Mouse (Mus musculus) macrophage (primary cell): Measurements from ENCODE around the gene Lsm7. TPM values are rescaled to one million over a fixed set of nuclear protein-coding genes. Genes with fewer than 3 reads are reported as not detected.
"Not testable (repeated sequence)": the region's sequence is repeated elsewhere in the genome, so short reads cannot be mapped to it uniquely, and the experiment has no call there.

ENCODE experiments used
- H3K27ac ChIP-seq: fragments of 350-480 bp; formaldehyde crosslinking; 2 replicates; pipeline ENCODE4 v1.9.0; 2021
- H3K36me3 ChIP-seq: fragments of 350-480 bp; formaldehyde crosslinking; 2 replicates; pipeline ENCODE4 v1.9.0; 2021; ENCODE audit errors: inconsistent target
- H3K4me3 ChIP-seq: fragments of 350-480 bp; formaldehyde crosslinking; 2 replicates; pipeline ENCODE4 v1.9.0; 2021; ENCODE audit errors: inconsistent target
- H3K79me2 ChIP-seq: fragments of 350-480 bp; formaldehyde crosslinking; 2 replicates; pipeline ENCODE4 v1.9.0; 2021; ENCODE audit errors: inconsistent target
- WGBS: methylation state at CpG from one replicate; pipeline ENCODE4 v1.1.7; 2026; ENCODE audit warnings: inconsistent platforms; ENCODE audit not compliant: missing documents; 5-methylcytosine and 5-hydroxymethylcytosine counted together
- polyA plus RNA-seq: library from polyadenylated mRNA; stranded (reverse); fragments of 250-400 nt; gene quantifications from 3 replicates; pipeline ENCODE4 v1.2.4, GENCODE M21; 2018; ENCODE audit warnings: inconsistent platforms

The Lsm7 gene
- polyA plus RNA-seq, 1 experiment from 2014 or later: 32.4 TPM

GRCm38 (mm10) chr10:80837827-80838226 lies 17.2 kb downstream of the Lsm7 start:
- 89% methylated on average over 2 of the region's 2 CpGs for WGBS
- Histone ChIP-seq H3K4me3 (no peak overlapping the region), H3K27ac (no peak overlapping the region), H3K36me3 (no peaks in the 10 kb centered on the region), H3K79me2 (no peaks in the 10 kb centered on the region)

GRCm38 (mm10) chr10:80836949-80837379 lies 18.0 kb downstream of the Lsm7 start:
- Histone ChIP-seq H3K4me3 (no peak overlapping the region), H3K79me2 (no peaks in the 10 kb centered on the region), H3K36me3 (no peaks in the 10 kb centered on the region), H3K27ac (no peak overlapping the region)
- WGBS: 45% methylated on average over 7 of the region's 7 CpGs

- Histone ChIP-seq H3K4me3 (no peak overlapping the region), H3K27ac (no peak overlapping the region), H3K36me3 (no peaks in the 10 kb centered on the region), H3K79me2 (no peaks in the 10 kb centered on the region)
- 75% methylated on average over 29 of the region's 30 CpGs for WGBS
Measured at GRCm38 (mm10) chr10:80835617-80836016, 19.4 kb downstream of the Lsm7 start.

DNA sequence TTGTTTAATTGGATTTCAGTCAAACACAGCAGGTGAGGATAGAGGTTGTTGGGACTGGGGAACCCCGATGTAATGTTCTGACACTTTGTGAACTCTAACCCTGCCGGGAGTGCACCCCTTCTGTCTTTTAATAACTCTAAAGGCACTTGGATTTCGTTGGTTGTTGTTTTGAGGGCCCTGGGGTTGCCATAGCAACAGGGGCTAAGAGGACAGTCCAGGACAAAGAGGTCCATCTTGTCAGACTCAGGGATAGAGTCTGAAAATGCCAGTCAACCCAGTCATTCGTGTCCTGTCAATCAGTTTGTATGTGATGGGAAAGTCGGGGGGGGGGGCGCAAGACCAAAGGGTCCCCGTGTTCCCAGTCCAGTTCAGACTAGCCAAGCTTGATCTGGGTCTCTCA lies 22.2 kb downstream of the Lsm7 start:
- H3K36me3 ChIP-seq: peaks cover 10% of the 10 kb centered on the region
- H3K4me3 ChIP-seq: no peak overlapping the region
- WGBS: 77% methylated on average over 7 of the region's 7 CpGs
- H3K27ac ChIP-seq: no peak overlapping the region
- H3K79me2 ChIP-seq: peaks cover 10% of the 10 kb centered on the region

DNA sequence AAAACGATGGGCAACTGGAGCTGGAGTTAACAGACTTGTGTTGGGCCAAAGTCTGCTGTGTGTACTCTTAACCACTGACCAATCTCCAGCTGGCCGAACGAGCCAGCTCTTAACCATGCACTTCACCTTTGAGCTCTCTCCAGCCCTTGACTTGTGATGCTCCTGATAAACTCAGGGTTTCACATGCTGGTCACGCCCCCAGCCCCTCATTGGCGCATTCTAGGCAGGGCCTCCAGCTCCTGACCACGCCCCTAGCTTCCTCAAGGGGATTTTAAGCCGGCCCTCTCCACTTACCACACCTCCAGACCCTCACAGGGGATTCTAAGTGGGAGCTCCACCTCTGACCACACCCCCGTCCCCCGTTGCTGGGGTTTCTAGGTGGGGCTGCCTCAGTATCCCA lies 23.9 kb downstream of the Lsm7 start:
- Histone ChIP-seq H3K4me3 (no peak overlapping the region), H3K36me3 (peaks cover 10% of the 10 kb centered on the region), H3K27ac (no peak overlapping the region), H3K79me2 (peaks cover 19% of the 10 kb centered on the region)
- WGBS: 27% methylated on average over 9 of the region's 9 CpGs

- peaks cover 10% of the 10 kb centered on the region for H3K36me3 ChIP-seq
- H3K27ac ChIP-seq: no peak overlapping the region
- peaks cover 19% of the 10 kb centered on the region for H3K79me2 ChIP-seq
- 27% methylated on average over 1 of the region's 1 CpGs for WGBS
- no peak overlapping the region for H3K4me3 ChIP-seq
Measured at GRCm38 (mm10) chr10:80829359-80830278, 25.4 kb downstream of the Lsm7 start.

GRCm38 (mm10) chr10:80828587-80828986 lies 26.4 kb downstream of the Lsm7 start:
- Histone ChIP-seq H3K36me3 (peaks cover 10% of the 10 kb centered on the region), H3K79me2 (peaks cover 19% of the 10 kb centered on the region)
- H3K4me3 ChIP-seq, H3K27ac ChIP-seq: not testable (repeated sequence)
- 85% methylated on average over 3 of the region's 9 CpGs for WGBS

DNA sequence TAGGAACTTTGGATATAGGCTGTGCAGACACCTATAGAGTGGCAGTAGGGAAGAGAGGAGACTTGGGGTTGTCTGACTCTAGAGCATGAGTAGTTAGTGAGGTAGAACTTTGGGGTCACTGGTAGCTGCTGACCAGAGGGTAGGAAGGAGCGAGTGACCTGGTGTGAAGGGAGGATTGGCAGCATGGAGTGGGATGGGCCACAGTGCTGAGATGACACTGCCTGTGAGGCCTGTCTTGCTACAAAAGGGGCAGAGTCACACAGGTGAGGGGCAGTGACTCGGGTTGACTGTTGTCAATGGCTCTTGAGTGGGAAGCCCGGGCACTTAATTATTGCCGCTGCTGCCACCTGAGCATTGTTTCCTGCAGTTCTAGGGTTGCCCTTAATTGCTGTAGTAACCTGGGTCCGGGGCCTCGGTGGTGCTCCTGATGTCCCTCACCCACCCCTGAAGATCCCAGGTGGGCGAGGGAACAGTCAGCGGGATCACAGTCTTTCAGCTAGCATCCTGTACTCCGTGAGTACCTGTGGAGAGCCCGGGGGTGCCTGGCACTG lies 27.1 kb downstream of the Lsm7 start:
- 45% methylated on average over 6 of the region's 10 CpGs for WGBS
- Histone ChIP-seq H3K79me2 (peaks cover 19% of the 10 kb centered on the region), H3K27ac (no peak overlapping the region), H3K4me3 (peak overlapping the region; percentile 73), H3K36me3 (peaks cover 10% of the 10 kb centered on the region)

- peak overlapping the region; percentile 73 for H3K4me3 ChIP-seq
- peak overlapping the region; percentile 4; the same call in 1 of the 2 replicates for H3K27ac ChIP-seq
- WGBS: 3% methylated on average over 24 of the region's 29 CpGs
- peaks cover 10% of the 10 kb centered on the region for H3K36me3 ChIP-seq
- peaks cover 19% of the 10 kb centered on the region for H3K79me2 ChIP-seq
Measured at GRCm38 (mm10) chr10:80827063-80827869, 27.7 kb downstream of the Lsm7 start.

DNA sequence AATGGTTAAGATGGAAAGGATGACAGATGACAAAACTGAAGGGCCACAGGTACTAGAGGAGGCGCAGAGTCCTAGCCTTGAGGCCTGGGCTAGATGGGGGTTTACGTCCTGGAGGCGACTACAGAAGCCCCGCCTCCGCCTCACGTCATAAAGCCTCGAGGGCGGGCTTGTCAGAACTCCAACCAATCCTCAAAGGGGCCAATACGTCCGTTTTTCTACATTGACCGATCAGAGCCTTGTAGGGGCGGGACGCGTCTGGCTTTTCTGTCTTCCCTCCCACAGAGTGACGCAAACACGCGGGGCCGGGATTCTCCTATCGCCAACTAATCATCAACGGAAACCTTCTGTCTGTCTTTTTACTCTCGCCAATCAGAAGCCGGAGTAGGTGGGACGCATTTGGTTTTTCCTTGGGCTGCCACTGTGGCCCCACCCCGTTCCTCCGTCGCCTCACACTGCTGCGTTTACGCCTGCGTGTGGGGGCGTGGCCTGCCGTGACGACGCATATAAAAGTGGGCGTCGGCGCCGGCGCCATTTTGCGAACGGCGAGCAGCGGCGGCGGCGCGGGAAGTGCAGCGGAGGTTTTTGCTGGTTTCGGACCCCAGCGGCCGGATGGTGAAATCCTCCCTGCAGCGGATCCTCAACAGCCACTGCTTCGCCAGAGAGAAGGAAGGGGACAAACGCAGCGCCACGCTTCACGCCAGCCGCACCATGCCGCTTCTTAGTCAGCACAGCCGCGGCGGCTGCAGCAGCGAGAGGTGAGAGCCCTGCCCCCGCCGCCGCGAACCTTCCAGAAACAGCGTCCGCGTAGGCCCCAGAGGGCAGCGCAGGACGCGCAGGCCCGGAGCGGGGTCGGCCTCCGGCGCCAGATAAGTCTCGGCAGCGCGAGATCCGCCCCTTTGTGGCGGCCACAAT lies 28.6 kb downstream of the Lsm7 start, which contains the start of gene Oaz1:
Gene Oaz1 (plus strand): TSS at position 506 of the 912 bp plus-strand sequence.
- peaks cover 19% of the 10 kb centered on the region for H3K79me2 ChIP-seq
- peak within 1 kb of the TSS; percentile 73 for H3K4me3 ChIP-seq
- H3K36me3 ChIP-seq: peaks cover 10% of the 10 kb centered on the region
- WGBS: under 1% methylated on average over 65 of the region's 82 CpGs
- H3K27ac ChIP-seq: peak within 1 kb of the TSS; percentile 50

GRCm38 (mm10) chr10:80824827-80825226 lies 30.2 kb downstream of the Lsm7 start:
- peaks cover 8% of the 10 kb centered on the region for H3K36me3 ChIP-seq
- H3K79me2 ChIP-seq: peaks cover 19% of the 10 kb centered on the region
- 18% methylated on average over 2 of the region's 2 CpGs for WGBS
- no peak overlapping the region for H3K4me3 ChIP-seq
- peak overlapping the region; percentile 80 for H3K27ac ChIP-seq

- Histone ChIP-seq H3K79me2 (peaks cover 19% of the 10 kb centered on the region), H3K36me3 (no peaks in the 10 kb centered on the region; the same call in 1 of the 2 replicates), H3K27ac (peak overlapping the region; percentile 80), H3K4me3 (no peak overlapping the region)
- WGBS: 2% methylated on average over 8 of the region's 8 CpGs
Measured at GRCm38 (mm10) chr10:80823847-80824643, 31.0 kb downstream of the Lsm7 start.

GRCm38 (mm10) chr10:80823316-80823715 lies 31.7 kb downstream of the Lsm7 start:
- H3K79me2 ChIP-seq: peaks cover 15% of the 10 kb centered on the region
- H3K36me3 ChIP-seq: no peaks in the 10 kb centered on the region
- 67% methylated on average over 1 of the region's 1 CpGs for WGBS
- H3K27ac ChIP-seq: peak overlapping the region; percentile 80
- H3K4me3 ChIP-seq: no peak overlapping the region
